Mouse (Mus musculus): Measurements from ENCODE around the gene Dcaf7. TPM values are rescaled to one million over a fixed set of nuclear protein-coding genes. Genes with fewer than 3 reads are reported as not detected.
"Not testable (repeated sequence)": the region's sequence is repeated elsewhere in the genome, so short reads cannot be mapped to it uniquely, and the experiment has no call there.

The Dcaf7 gene
- total and polyA plus RNA-seq, 3 experiments = 39.6 to 81.8 (median 57.8) TPM

GRCm38 (mm10) chr11:106044349-106044748 is 7.7 kb downstream of the Dcaf7 start:
- DNase-seq = no peak

GRCm38 (mm10) chr11:106045256-106045655 is 8.6 kb downstream of the Dcaf7 start:
- no peak for DNase-seq

GRCm38 (mm10) chr11:106045780-106046179 is 9.1 kb downstream of the Dcaf7 start:
- no peak for DNase-seq

- DNase-seq = no peak
Observed at GRCm38 (mm10) chr11:106046584-106046983, 9.9 kb downstream of the Dcaf7 start.

- DNase-seq = no peak
Observed at GRCm38 (mm10) chr11:106053921-106054320, 17.2 kb downstream of the Dcaf7 start.

- DNase-seq = no peak
Observed at GRCm38 (mm10) chr11:106054600-106054999, 17.9 kb downstream of the Dcaf7 start.

GRCm38 (mm10) chr11:106055341-106055740 is 18.7 kb downstream of the Dcaf7 start:
- DNase-seq = peak; percentile 45

GRCm38 (mm10) chr11:106056819-106057491 is 20.3 kb downstream of the Dcaf7 start:
- DNase-seq = no peak

- DNase-seq = no peak
Observed at GRCm38 (mm10) chr11:106058020-106058419, 21.3 kb downstream of the Dcaf7 start.

- DNase-seq = no peak
Observed at GRCm38 (mm10) chr11:106060549-106060948, 23.9 kb downstream of the Dcaf7 start.

GRCm38 (mm10) chr11:106061311-106061710 is 24.6 kb downstream of the Dcaf7 start:
- no peak for DNase-seq

- no peak for DNase-seq
Observed at GRCm38 (mm10) chr11:106063756-106064155, 27.1 kb downstream of the Dcaf7 start.

- DNase-seq = no peak
Observed at GRCm38 (mm10) chr11:106065073-106065922, 28.6 kb downstream of the Dcaf7 start.

GRCm38 (mm10) chr11:106065923-106066571 is 29.4 kb downstream of the Dcaf7 start, which contains the start of gene Taco1:
Taco1 (plus strand) TSS chr11:106066061.
- DNase-seq = peak; percentile 95

- not testable (repeated sequence) for DNase-seq
Observed at GRCm38 (mm10) chr11:106066616-106067015, 29.9 kb downstream of the Dcaf7 start.

- no peak for DNase-seq
Observed at GRCm38 (mm10) chr11:106073774-106074173, 37.1 kb downstream of the Dcaf7 start.

- peak; percentile 71 for DNase-seq
Observed at GRCm38 (mm10) chr11:106076321-106076720, 39.6 kb downstream of the Dcaf7 start.

- peak; percentile 99 for DNase-seq
Observed at GRCm38 (mm10) chr11:106083708-106084701, 47.3 kb downstream of the Dcaf7 start, which contains the start of gene Map3k3. Map3k3 (plus strand) TSS chr11:106084613.

- DNase-seq = peak; percentile 92
Observed at GRCm38 (mm10) chr11:106084911-106085561, 48.4 kb downstream of the Dcaf7 start.

GRCm38 (mm10) chr11:106098223-106098622 is 61.6 kb downstream of the Dcaf7 start:
- no peak for DNase-seq

- no peak for DNase-seq
Observed at GRCm38 (mm10) chr11:106102866-106103265, 66.2 kb downstream of the Dcaf7 start.

Measured in adrenal gland, adult 2 months (tissue).